Mouse (Mus musculus): ENCODE measurements around the gene Wee2. TPM values are rescaled to one million over a fixed set of nuclear protein-coding genes. Genes with fewer than 3 reads are reported as not detected.

Wee2 gene
- total and polyA plus RNA-seq, 2 experiments from 2014 or later: 0.13 TPM; not detected in 1

DNA sequence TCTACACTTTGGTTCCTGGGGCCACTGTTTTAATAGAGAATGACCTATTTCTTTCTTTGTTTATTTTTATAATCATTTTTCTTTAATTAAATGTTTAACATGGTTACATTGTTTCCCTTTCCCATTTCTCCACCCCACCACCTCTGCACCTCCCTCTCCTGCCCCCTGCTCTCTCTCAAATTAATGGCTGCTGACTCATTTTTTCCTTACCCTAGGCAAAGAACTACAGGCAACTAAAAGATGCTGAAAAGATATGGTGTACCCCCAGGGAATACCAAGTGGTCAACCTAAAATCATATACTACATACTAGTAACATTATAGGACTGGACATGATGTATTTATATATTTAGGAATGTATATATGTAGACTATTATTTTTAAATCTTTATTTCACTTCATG lies 9.7 kb downstream of the Wee2 start:
- Histone ChIP-seq H3K27ac (ENCODE audit: low read depth, low read length) (no peak overlapping the region), H3K27me3 (ENCODE audit: insufficient read depth, low read length) (no peaks in the 10 kb centered on the region), H3K36me3 (ENCODE audit: insufficient read depth) (no peaks in the 10 kb centered on the region), H3K9ac (no peak overlapping the region), H3K4me1 (ENCODE audit: insufficient read depth) (no peaks in the 10 kb centered on the region), H3K4me3 (ENCODE audit: low read depth, low read length) (no peak overlapping the region), H3K4me2 (ENCODE audit: low read depth) (no peak overlapping the region), H3K9me3 (ENCODE audit: low read length) (no peaks in the 10 kb centered on the region)
- DNase-seq (no peak), ATAC-seq (no peak)
- TF ChIP-seq CTCF (IDR thresholded peaks at IDR 0.05; ENCODE audit: low read depth): no peak

DNA sequence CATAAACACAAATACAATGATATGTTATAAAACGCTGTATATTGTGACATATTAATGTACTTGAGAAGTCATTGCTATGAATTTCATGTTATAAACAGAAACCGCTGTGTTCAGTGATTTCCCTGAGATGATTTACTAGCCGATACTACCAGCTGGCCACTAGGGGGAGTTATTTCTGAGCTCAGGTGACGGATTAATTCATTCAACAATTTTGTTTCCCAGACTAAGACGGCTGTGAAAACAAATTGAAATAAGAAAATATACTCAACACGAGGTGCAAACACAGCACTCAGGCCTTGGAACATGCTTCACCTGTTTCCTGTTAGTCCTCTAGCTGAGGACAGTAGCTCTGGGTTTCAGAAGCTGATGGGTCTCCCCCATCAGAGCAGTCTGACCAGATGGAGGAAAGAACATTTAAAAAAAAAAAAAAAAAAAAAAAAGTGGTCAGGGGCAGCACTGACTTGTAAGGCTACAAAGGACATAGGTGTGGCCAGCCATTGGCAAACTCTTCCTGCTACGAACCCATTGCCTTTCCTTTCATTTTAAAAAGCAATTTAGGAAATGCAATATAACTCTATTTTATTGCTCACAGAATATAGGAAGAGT lies 15.7 kb downstream of the Wee2 start:
- Histone ChIP-seq H3K4me3 (ENCODE audit: low read depth, low read length) (no peak overlapping the region), H3K27me3 (ENCODE audit: insufficient read depth, low read length) (no peaks in the 10 kb centered on the region), H3K4me1 (ENCODE audit: insufficient read depth) (no peaks in the 10 kb centered on the region), H3K27ac (ENCODE audit: low read depth, low read length) (no peak overlapping the region), H3K9ac (no peak overlapping the region), H3K9me3 (ENCODE audit: low read length) (no peaks in the 10 kb centered on the region), H3K4me2 (ENCODE audit: low read depth) (no peak overlapping the region), H3K36me3 (ENCODE audit: insufficient read depth) (no peaks in the 10 kb centered on the region)
- TF ChIP-seq CTCF (IDR thresholded peaks at IDR 0.05; ENCODE audit: low read depth): peak; percentile 65
- DNase-seq: no peak
- no peak for ATAC-seq
- 20% methylated on average over 7 of the region's 7 CpGs for WGBS

DNA sequence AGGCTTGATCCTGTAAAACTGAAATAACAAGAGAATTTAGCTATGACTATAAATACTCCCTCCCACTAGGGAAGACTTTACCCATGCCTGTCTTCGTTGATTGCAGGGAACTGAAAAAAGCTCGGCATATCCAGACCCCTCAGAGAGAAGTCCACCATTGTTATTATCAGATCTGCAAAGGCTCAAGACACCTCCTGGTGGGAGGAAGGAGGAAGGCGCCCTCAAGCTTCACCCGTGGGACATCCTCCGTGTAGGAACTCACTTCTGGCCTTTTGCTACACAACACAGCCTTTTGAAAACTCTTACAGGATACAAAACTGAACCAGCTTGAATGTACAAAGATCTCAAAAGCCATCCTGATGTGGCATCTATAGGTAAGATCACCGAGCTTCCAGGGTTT lies 26.8 kb downstream of the Wee2 start:
- H3K27me3 ChIP-seq (ENCODE audit: insufficient read depth, low read length): no peaks in the 10 kb centered on the region
- DNase-seq (no peak), ATAC-seq (no peak)
- no peaks in the 10 kb centered on the region for H3K9me3 ChIP-seq (ENCODE audit: low read length)
- 47% methylated on average over 6 of the region's 6 CpGs for WGBS
- no peak overlapping the region for H3K4me2 ChIP-seq (ENCODE audit: low read depth)
- no peaks in the 10 kb centered on the region for H3K4me1 ChIP-seq (ENCODE audit: insufficient read depth)
- H3K4me3 ChIP-seq (ENCODE audit: low read depth, low read length): no peak overlapping the region
- H3K27ac ChIP-seq (ENCODE audit: low read depth, low read length): no peak overlapping the region
- peak; percentile 44 for TF ChIP-seq CTCF (IDR thresholded peaks at IDR 0.05; ENCODE audit: low read depth)
- no peaks in the 10 kb centered on the region for H3K36me3 ChIP-seq (ENCODE audit: insufficient read depth)
- H3K9ac ChIP-seq: no peak overlapping the region

DNA sequence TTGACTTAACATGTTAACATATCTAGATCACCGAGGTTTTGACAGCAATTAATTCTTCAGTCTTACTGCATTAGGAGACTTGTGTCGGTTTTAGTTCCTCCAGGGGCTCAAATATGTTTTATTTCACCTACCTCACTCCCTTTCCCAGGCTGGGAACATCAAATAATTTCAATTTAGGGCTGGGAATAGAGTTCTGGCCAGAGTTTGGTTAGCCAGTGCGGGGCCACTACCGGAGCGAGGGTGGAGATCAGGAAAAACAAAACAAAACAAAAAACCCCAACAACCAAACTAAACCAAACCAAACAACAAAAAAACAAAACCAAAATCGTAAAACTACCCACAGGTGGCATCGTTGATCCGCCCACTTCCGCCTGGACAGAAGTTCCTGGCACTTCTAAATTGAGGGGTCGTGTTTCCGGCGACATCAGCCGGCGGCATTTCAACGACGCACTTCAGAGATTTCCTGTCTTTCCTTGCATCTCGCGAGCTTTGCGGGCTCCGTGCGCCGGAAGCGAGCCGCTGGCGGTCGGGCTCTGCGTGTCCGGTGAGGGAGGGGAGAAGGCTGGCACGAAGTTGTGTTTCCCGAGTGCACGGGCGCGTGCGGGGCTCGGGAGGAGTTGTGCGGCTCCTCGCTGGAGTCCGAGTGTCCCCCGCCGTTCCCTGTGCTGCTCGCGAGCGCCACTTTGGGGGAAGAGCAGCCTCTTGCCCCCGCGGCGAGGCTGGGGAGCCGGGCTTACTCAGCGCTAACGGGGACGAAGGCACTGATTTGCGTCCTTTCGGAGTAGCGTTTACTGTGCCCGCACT lies 32.2 kb downstream of the Wee2 start, which contains the start of gene Ssbp1:
Gene Ssbp1 (plus strand): TSS at position 437 of the 804 bp plus-strand sequence.
- WGBS: under 1% methylated on average over 54 of the region's 54 CpGs
- peak; percentile 40; the same call in 1 of the 2 replicates for TF ChIP-seq CTCF (IDR thresholded peaks at IDR 0.05; ENCODE audit: low read depth)
- Histone ChIP-seq H3K9me3 (ENCODE audit: low read length) (no peaks in the 10 kb centered on the region), H3K27ac (ENCODE audit: low read depth, low read length) (peak within 1 kb of the TSS; percentile 94), H3K36me3 (ENCODE audit: insufficient read depth) (peaks cover 16% of the 10 kb centered on the region), H3K4me2 (ENCODE audit: low read depth) (peak within 1 kb of the TSS; percentile 63), H3K4me1 (ENCODE audit: insufficient read depth) (peaks cover 5% of the 10 kb centered on the region; the same call in 1 of the 2 replicates), H3K4me3 (ENCODE audit: low read depth, low read length) (peak within 1 kb of the TSS; percentile 84), H3K9ac (peak within 1 kb of the TSS; percentile 88), H3K27me3 (ENCODE audit: insufficient read depth, low read length) (no peaks in the 10 kb centered on the region)
- DNase-seq (peak; percentile 96), ATAC-seq (peak; percentile 99)

DNA sequence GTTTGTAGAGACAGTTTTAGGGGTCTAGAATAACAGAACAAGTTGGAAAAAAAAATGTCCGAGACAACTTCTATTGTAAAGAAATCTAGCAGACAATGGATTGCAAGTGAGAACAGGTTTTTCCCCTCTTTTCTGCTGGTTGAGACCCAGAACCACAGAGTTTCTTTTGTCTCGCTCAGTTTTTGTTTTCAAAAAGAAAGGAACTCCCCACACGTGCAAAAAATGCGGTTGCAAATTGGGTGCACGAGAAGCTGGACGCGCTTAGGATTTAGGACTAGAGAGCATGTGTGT lies 32.8 kb downstream of the Wee2 start:
- Histone ChIP-seq H3K36me3 (ENCODE audit: insufficient read depth) (peaks cover 20% of the 10 kb centered on the region), H3K9me3 (ENCODE audit: low read length) (no peaks in the 10 kb centered on the region), H3K27ac (ENCODE audit: low read depth, low read length) (peak overlapping the region; percentile 94), H3K27me3 (ENCODE audit: insufficient read depth, low read length) (no peaks in the 10 kb centered on the region), H3K9ac (peak overlapping the region; percentile 88), H3K4me1 (ENCODE audit: insufficient read depth) (peaks cover 5% of the 10 kb centered on the region; the same call in 1 of the 2 replicates), H3K4me3 (ENCODE audit: low read depth, low read length) (peak overlapping the region; percentile 84), H3K4me2 (ENCODE audit: low read depth) (peak overlapping the region; percentile 63)
- ATAC-seq (peak; percentile 7; the same call in 1 of the 2 replicates), DNase-seq (no peak)
- WGBS: 0% methylated on average over 7 of the region's 7 CpGs
- no peak for TF ChIP-seq CTCF (IDR thresholded peaks at IDR 0.05; ENCODE audit: low read depth)

DNA sequence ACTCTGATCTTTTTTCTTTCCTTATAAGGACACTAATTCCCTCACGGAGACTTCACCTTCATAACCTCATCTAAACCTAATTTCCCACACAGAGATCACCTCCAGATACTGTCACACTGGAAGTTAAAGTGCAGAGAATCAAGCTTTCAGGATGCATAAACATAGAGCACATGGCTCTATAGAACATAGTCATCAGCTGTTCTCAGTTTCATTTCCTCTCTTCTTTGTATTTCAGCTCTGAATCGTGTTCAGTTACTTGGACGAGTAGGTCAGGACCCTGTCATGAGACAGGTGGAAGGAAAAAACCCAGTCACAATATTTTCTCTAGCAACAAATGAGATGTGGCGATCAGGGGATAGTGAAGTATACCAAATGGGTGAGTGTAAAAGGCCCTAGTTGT lies 37.2 kb downstream of the Wee2 start:
- H3K27ac ChIP-seq (ENCODE audit: low read depth, low read length): no peak overlapping the region
- no peaks in the 10 kb centered on the region for H3K9me3 ChIP-seq (ENCODE audit: low read length)
- DNase-seq (no peak), ATAC-seq (no peak)
- no peak for TF ChIP-seq CTCF (IDR thresholded peaks at IDR 0.05; ENCODE audit: low read depth)
- peaks cover 40% of the 10 kb centered on the region for H3K36me3 ChIP-seq (ENCODE audit: insufficient read depth)
- H3K4me3 ChIP-seq (ENCODE audit: low read depth, low read length): no peak overlapping the region
- no peaks in the 10 kb centered on the region for H3K27me3 ChIP-seq (ENCODE audit: insufficient read depth, low read length)
- 89% methylated on average over 4 of the region's 4 CpGs for WGBS
- no peak overlapping the region for H3K4me2 ChIP-seq (ENCODE audit: low read depth)
- H3K9ac ChIP-seq: no peak overlapping the region
- H3K4me1 ChIP-seq (ENCODE audit: insufficient read depth): peaks cover 5% of the 10 kb centered on the region; the same call in 1 of the 2 replicates

DNA sequence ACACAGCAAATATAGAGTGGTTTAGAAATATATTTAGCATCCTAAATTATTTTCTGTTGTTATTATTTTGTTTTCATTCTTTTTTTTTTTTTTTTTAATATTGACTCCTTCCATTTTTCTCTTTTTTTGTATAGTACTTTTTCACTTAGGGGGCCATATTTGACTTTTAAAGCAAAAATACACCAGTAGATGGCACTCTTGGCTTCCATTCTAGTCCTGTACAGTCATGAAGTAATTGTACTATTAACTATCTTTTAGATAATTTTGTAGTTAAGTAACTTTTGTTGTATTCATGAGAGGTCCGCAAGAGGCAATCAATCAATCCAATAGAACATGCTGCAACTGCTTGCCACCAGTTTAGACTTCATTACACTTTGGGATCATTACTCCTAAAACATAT lies 40.8 kb downstream of the Wee2 start:
- Histone ChIP-seq H3K27ac (ENCODE audit: low read depth, low read length) (no peak overlapping the region), H3K27me3 (ENCODE audit: insufficient read depth, low read length) (no peaks in the 10 kb centered on the region), H3K4me3 (ENCODE audit: low read depth, low read length) (no peak overlapping the region), H3K9me3 (ENCODE audit: low read length) (no peaks in the 10 kb centered on the region), H3K36me3 (ENCODE audit: insufficient read depth) (peaks cover 62% of the 10 kb centered on the region), H3K4me1 (ENCODE audit: insufficient read depth) (no peaks in the 10 kb centered on the region), H3K9ac (no peak overlapping the region), H3K4me2 (ENCODE audit: low read depth) (no peak overlapping the region)
- ATAC-seq (no peak), DNase-seq (peak; percentile 59)
- peak; percentile 54 for TF ChIP-seq CTCF (IDR thresholded peaks at IDR 0.05; ENCODE audit: low read depth)
- WGBS: 75% methylated on average over 1 of the region's 1 CpGs

Data from forebrain, postnatal 0 days (tissue).